Mouse (Mus musculus) urinary bladder, postnatal 25 days (tissue): ENCODE data around the gene Polm.

Source experiments
- DNase-seq: peaks from one replicate; pipeline ENCODE4 v3.0.0; 2022; ENCODE audit warnings: low spot score

The Polm gene

GRCm38 (mm10) chr11:5837251-5838246, at the start of gene Polm:
Gene Polm, minus strand, starts transcription at chr11:5838016.
- DNase-seq, result peak; percentile 89

- no peak for DNase-seq
Measured at GRCm38 (mm10) chr11:5887250-5887649, 49.4 kb upstream of the Polm start.

DNA sequence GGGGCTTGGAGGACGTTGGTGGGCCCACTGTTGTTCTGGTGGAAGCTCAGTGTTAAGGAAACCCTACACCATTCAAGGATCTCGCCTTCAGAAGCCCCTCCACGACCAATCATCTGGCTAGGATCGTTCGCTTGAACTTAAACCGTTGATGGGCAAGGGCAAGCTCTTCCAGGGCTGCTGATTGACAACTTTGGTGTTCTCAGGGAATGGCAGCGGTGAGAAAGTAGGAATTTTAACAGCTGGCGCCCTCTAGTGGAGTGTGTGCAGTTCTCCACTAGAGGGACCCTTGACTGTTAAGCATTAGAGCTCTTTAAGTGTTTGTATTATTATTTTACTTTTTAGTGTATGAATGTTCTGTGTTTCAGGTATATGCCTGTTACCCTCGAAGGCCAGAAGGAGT, 48.4 kb upstream of the Polm start:
- peak; percentile 60 for DNase-seq

GRCm38 (mm10) chr11:5882518-5882917, 44.7 kb upstream of the Polm start:
- DNase-seq, result no peak

DNA sequence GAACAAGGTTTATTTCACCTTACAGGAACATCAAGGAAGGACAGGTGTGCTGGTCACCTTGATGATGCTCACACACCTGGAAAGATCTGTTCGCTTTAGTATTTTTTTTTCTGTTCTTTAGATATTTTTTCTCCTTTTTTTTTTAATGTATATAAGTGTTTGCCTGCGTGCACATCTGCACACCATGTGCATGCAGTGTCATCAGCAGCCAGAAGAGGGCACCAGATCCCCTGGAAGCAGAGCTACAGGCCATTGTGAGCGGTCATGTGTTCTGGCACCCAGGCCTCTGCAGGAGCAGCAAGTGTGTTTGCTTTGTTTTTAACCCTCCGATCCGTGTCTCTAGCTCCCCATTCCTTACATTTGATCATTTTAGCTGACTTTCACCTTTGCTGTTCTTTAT, 42.1 kb upstream of the Polm start:
- peak; percentile 36 for DNase-seq

GRCm38 (mm10) chr11:5878661-5879060, 40.8 kb upstream of the Polm start:
- DNase-seq, result no peak

- DNase-seq, result peak; percentile 95
Measured at GRCm38 (mm10) chr11:5877921-5878526, 40.2 kb upstream of the Polm start, which contains the start of gene Pold2. Gene Pold2, minus strand, starts transcription at chr11:5878292.

DNA sequence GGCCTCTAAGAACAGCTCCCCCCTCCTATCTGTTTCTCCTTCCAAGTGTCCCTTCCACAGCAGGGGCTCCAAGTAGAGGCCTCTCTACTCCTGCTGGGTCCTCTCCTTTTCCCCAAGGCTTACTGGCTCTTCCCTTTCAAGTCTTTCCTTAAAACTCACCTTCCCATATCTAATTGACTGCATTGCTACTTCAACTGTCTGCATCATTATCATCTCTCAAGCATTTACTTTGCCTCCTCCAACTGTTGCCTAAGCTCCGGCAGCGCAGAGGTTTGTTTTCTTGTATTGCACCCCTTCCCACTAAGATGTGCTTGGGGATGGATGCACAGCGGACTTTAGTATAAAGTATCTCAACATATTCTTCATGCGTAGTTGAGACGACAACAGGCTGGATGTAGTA, 39.6 kb upstream of the Polm start:
- no peak for DNase-seq

DNA sequence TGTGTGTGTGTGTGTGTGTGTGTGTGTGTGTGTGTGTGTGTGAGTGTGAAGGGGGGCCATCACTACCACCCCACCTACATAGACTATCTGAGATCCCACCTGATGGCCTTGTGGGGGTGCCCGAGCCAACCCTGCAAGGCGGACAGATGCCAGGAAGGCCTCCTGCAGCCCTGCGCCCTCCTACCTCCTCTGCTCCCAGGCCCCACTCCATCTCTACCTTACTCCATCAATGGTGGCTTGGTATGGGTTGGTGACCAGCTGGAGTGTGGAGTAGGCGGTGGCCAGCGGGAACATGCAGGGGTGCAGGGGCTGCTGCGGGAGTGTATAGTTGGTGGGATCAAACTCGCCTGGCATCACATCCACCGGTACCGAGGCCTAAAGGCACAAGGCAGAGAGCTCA, 35.4 kb upstream of the Polm start:
- no peak for DNase-seq

DNA sequence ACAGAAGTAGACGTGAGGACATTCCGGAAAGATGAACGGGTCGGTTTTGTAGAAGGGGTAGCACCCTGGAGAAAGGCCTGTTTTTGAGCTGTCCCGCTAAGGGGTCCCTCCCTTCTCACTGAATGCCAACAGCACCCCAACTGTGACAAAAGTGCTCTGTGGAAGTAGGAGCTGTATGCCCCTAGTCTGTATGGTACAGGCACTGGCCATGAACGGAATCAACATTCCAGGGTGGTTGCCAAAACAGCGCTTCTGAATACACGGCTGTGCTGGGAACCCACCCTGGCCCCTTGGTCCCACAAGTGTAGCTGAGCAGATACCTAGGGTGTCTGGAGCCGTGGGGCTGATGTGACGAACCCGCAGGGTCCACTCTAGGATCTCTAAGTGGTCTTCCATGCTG, 34.9 kb upstream of the Polm start:
- no peak for DNase-seq

DNA sequence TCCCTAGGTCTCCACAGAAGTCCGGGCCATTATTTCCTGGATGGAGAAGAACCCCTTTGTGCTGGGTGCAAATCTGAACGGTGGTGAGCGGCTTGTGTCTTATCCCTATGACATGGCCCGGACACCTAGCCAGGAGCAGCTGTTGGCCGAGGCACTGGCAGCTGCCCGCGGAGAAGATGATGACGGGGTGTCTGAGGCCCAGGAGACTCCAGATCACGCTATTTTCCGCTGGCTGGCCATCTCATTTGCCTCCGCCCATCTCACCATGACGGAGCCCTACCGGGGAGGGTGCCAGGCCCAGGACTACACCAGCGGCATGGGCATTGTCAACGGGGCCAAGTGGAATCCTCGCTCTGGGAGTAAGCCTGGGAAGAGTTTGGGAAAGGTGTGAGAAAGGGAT, 32.3 kb upstream of the Polm start:
- no peak for DNase-seq

GRCm38 (mm10) chr11:5869331-5869730, 31.5 kb upstream of the Polm start:
- no peak for DNase-seq

DNA sequence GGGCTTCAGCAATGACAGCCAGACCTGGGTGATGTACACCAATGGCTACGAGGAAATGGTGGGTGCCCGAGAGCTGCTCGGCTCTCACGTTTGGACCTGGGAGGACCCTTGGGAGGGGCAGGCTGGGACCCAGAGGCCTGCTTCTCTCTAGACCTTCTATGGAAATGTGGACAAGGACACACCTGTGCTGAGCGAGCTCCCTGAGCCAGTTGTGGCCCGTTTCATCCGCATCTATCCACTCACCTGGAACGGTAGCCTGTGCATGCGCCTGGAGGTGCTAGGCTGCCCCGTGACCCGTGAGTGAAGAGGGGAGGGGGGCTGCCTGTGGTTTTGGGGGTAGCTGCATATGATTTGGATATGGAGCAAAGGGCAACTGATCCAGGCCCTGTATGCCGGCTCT, 30.5 kb upstream of the Polm start:
- DNase-seq, result no peak

DNA sequence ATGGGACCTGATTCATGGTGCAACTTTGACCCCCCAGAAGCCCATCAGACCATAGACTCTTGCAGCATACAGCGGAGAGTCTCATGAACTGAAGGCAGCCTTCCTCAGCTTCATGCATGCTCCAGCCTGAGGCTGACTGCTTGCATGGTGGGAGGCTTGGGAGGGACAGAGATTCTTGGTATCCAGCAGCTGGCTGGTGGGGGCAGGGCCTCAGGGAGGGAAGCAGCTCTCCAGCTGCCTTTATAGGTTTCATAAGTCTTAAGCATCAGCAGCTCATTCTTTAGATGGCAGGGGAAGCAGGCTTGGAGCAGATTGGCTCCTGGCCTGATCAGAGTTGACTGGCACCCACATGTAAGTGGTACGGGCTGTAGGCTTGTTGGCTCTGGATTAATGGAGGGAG, 29.4 kb upstream of the Polm start:
- DNase-seq, result no peak

- DNase-seq, result peak; percentile 21
Measured at GRCm38 (mm10) chr11:5862394-5863105, 24.7 kb upstream of the Polm start.

- DNase-seq, result peak; percentile 60
Measured at GRCm38 (mm10) chr11:5861678-5862393, 24.0 kb upstream of the Polm start, which contains the start of gene Aebp1. Gene Aebp1, plus strand, starts transcription at chr11:5861947.

DNA sequence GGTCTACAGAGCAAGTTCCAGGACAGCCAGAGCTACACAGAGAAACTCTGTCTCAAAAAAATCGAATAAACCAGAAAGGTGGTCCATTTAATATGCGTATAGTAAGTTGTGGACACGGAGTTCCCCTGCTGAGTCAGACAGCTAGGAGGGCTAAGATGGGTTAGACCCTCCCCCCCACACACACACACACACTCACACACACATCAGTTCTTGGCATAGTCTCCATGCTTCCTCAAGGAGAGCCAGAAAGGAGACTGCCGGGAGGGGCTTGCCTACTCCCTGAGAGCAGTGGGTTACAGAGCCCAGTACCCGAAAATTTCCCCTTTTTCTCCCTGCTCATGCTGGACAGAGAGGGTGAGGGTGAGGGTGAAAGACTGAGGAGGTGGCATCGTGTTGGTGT, 22.8 kb upstream of the Polm start:
- DNase-seq, result no peak

- DNase-seq, result no peak
Measured at GRCm38 (mm10) chr11:5859883-5860550, 22.2 kb upstream of the Polm start.

GRCm38 (mm10) chr11:5858723-5859122, 20.9 kb upstream of the Polm start:
- DNase-seq, result no peak

DNA sequence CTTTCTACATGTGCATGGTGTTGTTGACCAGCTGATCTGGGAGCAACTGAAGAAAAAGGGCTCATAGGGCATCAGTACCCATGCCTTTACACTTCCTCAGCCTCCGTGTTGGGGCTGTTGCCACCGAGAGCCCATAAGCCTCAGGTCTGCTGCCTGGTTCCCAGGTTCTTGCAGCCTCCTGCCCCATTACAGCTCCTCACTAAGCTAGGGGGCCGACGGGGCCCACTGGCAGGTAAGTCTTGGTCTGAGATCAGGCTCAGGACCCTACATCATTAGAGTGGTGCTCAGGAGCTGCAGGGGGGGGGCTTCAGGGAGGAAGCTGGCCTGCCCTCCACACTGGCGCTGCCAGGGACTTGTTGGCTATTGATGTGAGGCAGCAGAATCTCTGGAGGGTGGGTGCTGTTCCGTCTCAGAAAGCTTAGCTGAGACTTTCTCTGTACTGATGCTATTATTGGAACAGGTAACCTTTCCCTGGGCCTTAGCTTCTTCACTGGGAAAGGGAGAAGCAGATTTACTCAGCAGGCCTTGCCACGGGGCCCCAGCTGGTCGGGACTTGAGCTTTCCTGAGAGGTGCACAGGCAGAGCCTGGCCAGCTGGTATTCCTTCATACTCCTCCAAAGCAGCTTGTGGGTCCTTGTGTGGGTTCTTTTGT, 18.8 kb upstream of the Polm start:
- no peak for DNase-seq

GRCm38 (mm10) chr11:5855902-5856301, 18.1 kb upstream of the Polm start:
- DNase-seq, result no peak
